ENCODE assay signal across 9 mouse cellular contexts in the genomic region with DNA sequence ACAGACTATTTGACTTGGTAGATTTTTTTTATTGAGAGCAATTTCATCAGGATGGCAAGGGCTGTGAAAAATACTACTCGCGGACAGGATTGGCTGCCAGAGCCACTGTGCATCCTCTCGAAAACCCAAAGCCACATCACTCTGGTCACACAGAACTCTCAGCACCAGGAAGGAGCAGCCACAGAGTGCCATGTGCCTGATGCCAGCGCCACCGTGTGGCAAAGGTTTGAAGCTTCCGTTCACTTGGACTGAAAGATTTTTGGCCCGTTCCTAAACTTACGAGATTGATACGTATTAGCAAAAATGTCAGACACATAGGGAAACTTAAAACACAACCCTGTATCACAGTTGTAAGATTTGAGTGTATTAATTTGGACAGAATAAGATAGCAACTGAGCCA. TPM values are rescaled to one million over a fixed set of nuclear protein-coding genes. Genes with fewer than 3 reads are reported as not detected.
DNase-seq lines count a peak whose midpoint lies in the region; ATAC-seq and TF ChIP-seq lines count a peak whose summit lies in the region.
"Had no signal": no experiment of that assay in that cellular context is flagged by ENCODE, and none has a peak within 500 bp of the region (broad histone marks: within the 10 kb centered on the region; RNA-seq: fewer than 3 reads in every experiment).

No protein-coding gene starts in this region.

- H3K4me1 ChIP-seq in midbrain, embryonic 11.5 days (ENCODE audit: control insufficient read depth, insufficient read depth, low read length): no peaks in the 10 kb centered on the region
- no peaks in the 10 kb centered on the region for H3K4me1 ChIP-seq in midbrain, embryonic 13.5 days (replicated peaks)
- no peaks in the 10 kb centered on the region for H3K4me1 ChIP-seq in liver, postnatal 0 days (ENCODE audit: insufficient read depth)
- H3K4me1 ChIP-seq: hindbrain, embryonic 15.5 days had no signal

- H3K27me3 ChIP-seq in midbrain, embryonic 11.5 days (ENCODE audit: control insufficient read depth, insufficient read depth, low read length): no peaks in the 10 kb centered on the region
- H3K27me3 ChIP-seq in midbrain, embryonic 13.5 days: no peaks in the 10 kb centered on the region
- no peaks in the 10 kb centered on the region for H3K27me3 ChIP-seq in liver, postnatal 0 days (ENCODE audit: insufficient read depth, low read length)
- H3K27me3 ChIP-seq: hindbrain, embryonic 15.5 days had no signal

- no peak overlapping the region for H3K9ac ChIP-seq in midbrain, embryonic 11.5 days (ENCODE audit: low read length)
- H3K9ac ChIP-seq in midbrain, embryonic 13.5 days (replicated peaks): no peak overlapping the region
- H3K9ac ChIP-seq in liver, postnatal 0 days (replicated peaks): no peak overlapping the region
- H3K9ac ChIP-seq: hindbrain, embryonic 15.5 days had no signal

- ATAC-seq in cerebellum, adult (ENCODE audit: insufficient number of reproducible peaks, low FRiP score, low TSS enrichment): no peak
- no peak for ATAC-seq in midbrain, embryonic 11.5 days (ENCODE audit: low FRiP score)
- no peak for ATAC-seq in midbrain, embryonic 13.5 days
- ATAC-seq in liver, postnatal 0 days: peak; percentile 28; the same call in 1 of the 2 replicates

- peak; percentile 10 for DNase-seq in cerebellum, adult 8-10 months
- peak; percentile 91 for DNase-seq in midbrain, embryonic 11.5 days (ENCODE audit: low spot score, missing footprints)
- DNase-seq in c-Kit-positive CD71-positive TER-119-negative erythroid progenitor cells, embryonic 14.5 days (ENCODE audit: low read depth): peak; percentile 50
- peak; percentile 83 for DNase-seq in induced T-regulatory cell, adult 2 months (ENCODE audit: low read depth)
- DNase-seq in liver, postnatal 0 days: peak; percentile 69
- DNase-seq in right cerebral cortex, postnatal 25 days: peak; percentile 40

- no peaks in the 10 kb centered on the region for H3K9me3 ChIP-seq in midbrain, embryonic 11.5 days (ENCODE audit: control insufficient read depth, low read length)
- H3K9me3 ChIP-seq in midbrain, embryonic 13.5 days: no peaks in the 10 kb centered on the region
- no peaks in the 10 kb centered on the region for H3K9me3 ChIP-seq in liver, postnatal 0 days (ENCODE audit: low read length)
- H3K9me3 ChIP-seq: hindbrain, embryonic 15.5 days had no signal

- 60% methylated on average over 9 of the region's 9 CpGs for WGBS in midbrain, embryonic 11.5 days
- 53% methylated on average over 9 of the region's 9 CpGs for WGBS in midbrain, embryonic 13.5 days
- 36% methylated on average over 9 of the region's 9 CpGs for WGBS in liver, postnatal 0 days (ENCODE audit: insufficient replicate concordance)

- H3K4me3 ChIP-seq in midbrain, embryonic 11.5 days (ENCODE audit: low read depth, low read length): no peak overlapping the region
- H3K4me3 ChIP-seq in midbrain, embryonic 13.5 days (replicated peaks): no peak overlapping the region
- H3K4me3 ChIP-seq in liver, postnatal 0 days (ENCODE audit: low read depth, low read length): no peak overlapping the region
- H3K4me3 ChIP-seq: hindbrain, embryonic 15.5 days had no signal

- no peak for TF ChIP-seq EP300 in liver, postnatal 0 days (IDR thresholded peaks at IDR 0.05; ENCODE audit: low read depth)

- H3K27ac ChIP-seq in midbrain, embryonic 11.5 days (ENCODE audit: low read depth, low read length): no peak overlapping the region
- H3K27ac ChIP-seq in midbrain, embryonic 13.5 days: no peak overlapping the region
- no peak overlapping the region for H3K27ac ChIP-seq in liver, postnatal 0 days (ENCODE audit: low read depth)
- H3K27ac ChIP-seq: hindbrain, embryonic 15.5 days had no signal

- H3K4me2 ChIP-seq in midbrain, embryonic 11.5 days: no peak overlapping the region
- no peak overlapping the region for H3K4me2 ChIP-seq in midbrain, embryonic 13.5 days (replicated peaks)
- no peak overlapping the region for H3K4me2 ChIP-seq in liver, postnatal 0 days (ENCODE audit: low read depth, low read length)
- H3K4me2 ChIP-seq: hindbrain, embryonic 15.5 days had no signal

- H3K36me3 ChIP-seq in midbrain, embryonic 11.5 days (ENCODE audit: control insufficient read depth, insufficient read depth, low read length): no peaks in the 10 kb centered on the region
- 0 out of 2 replicates have a peak, but pooled peaks cover 5% of the 10 kb centered on the region for H3K36me3 ChIP-seq in midbrain, embryonic 13.5 days
- H3K36me3 ChIP-seq in liver, postnatal 0 days (replicated peaks; ENCODE audit: insufficient read depth, low read length): peaks cover 15% of the 10 kb centered on the region
- H3K36me3 ChIP-seq: hindbrain, embryonic 15.5 days had no signal

- peak; percentile 87 for TF ChIP-seq CTCF in liver, postnatal 0 days (IDR thresholded peaks at IDR 0.05; ENCODE audit: low read depth)

RNA-seq across cellular contexts. Expression of gene Zfp217, which starts 44.1 kb away (rescaled TPM):
- polyA plus RNA-seq in midbrain, embryonic 11.5 days (2014; fragmentation: Nextera tagmentation; extraction: Ambion mirVana): 3.0 and 3.2 TPM in 2 replicates
- 1.8 and 1.9 TPM in 2 replicates for polyA plus RNA-seq in midbrain, embryonic 13.5 days (2015; fragmentation: Nextera tagmentation; extraction: Ambion mirVana)
- polyA plus RNA-seq in liver, postnatal 0 days (2015; fragmentation: Nextera tagmentation; extraction: Ambion mirVana): 2.1 and 2.4 TPM in 2 replicates

Comparison
In these comparisons a context has a peak if more than half of its experiments do, and no peak if none do; other contexts are left out.
1. DNase-seq: peak in every context shown above with its lines; median percentile 91 in midbrain, embryonic 11.5 days; 83 in induced T-regulatory cell, adult 2 months; 69 in liver, postnatal 0 days; 50 in c-Kit-positive CD71-positive TER-119-negative erythroid progenitor cells, embryonic 14.5 days; 40 in right cerebral cortex, postnatal 25 days; 10 in cerebellum, adult 8-10 months.